Mouse (Mus musculus) brain, adult 10 weeks (tissue): Measurements from ENCODE around the gene Zfp28. TPM values are rescaled to one million over a fixed set of nuclear protein-coding genes. Genes with fewer than 3 reads are reported as not detected.

ENCODE experiments used
- polyA plus RNA-seq: library from polyadenylated mRNA; stranded (reverse); fragments of 350-450 nt; fragmentation: Illumina TruSeq; extraction: RNeasy Lipid Tissue Mini Kit (QIAGEN cat#74804); gene quantifications from one replicate; pipeline ENCODE4 v1.2.3, GENCODE M21; 2015; ENCODE audit warnings: low read depth, low replicate concordance

Gene Zfp28
- polyA plus RNA-seq: 5.9 TPM

GRCm38 (mm10) chr7:6383044-6383455 is at the start of gene Zfp28:
Gene Zfp28, plus strand, starts transcription at chr7:6383295.

GRCm38 (mm10) chr7:6343501-6344071 is 39.5 kb upstream of the Zfp28 start, which contains the start of gene Gm3854:
Gene Gm3854, plus strand, starts transcription at chr7:6343759.

GRCm38 (mm10) chr7:6363047-6363488 is 20.0 kb upstream of the Zfp28 start, which contains the start of gene Zfp78:
Gene Zfp78, plus strand, starts transcription at chr7:6363280.

GRCm38 (mm10) chr7:6397996-6398975 is 15.2 kb downstream of the Zfp28 start, which contains the start of gene Smim17:
Gene Smim17, plus strand, starts transcription at chr7:6398715.

GRCm38 (mm10) chr7:6410043-6410442 is 26.9 kb downstream of the Zfp28 start, which contains the start of gene Gm20715:
Gene Gm20715, plus strand, starts transcription at chr7:6410277.

DNA sequence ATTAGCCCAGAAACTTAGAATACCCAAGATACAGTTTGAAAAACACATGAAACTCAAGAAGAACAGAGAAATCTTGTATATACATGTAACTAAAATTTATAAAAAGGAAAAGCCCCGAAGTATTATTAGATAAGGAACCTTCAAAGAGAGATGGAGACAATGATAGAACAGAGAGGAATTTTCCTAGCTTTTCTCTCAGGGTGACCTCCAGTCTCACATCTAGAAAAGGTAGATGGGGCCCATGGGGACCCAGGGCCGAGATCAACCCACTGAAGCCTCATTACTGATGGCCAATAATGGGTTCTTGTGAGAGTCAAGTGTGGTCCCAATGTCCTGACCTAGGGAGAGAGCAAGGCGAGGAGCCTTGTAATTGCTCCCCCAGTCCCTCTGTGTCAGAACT is 55.3 kb downstream of the Zfp28 start, which contains the start of gene Olfr1344:
Gene Olfr1344, plus strand, starts transcription at position 301 of the 400 bp plus-strand sequence.

Other genes starting within 250 kb of the Zfp28 start
- 26.4 TPM for gene Zfp787, start 227.3 kb upstream of the Zfp28 start, polyA plus RNA-seq
- 38.9 TPM for gene Zfp444, start 211.1 kb upstream of the Zfp28 start, polyA plus RNA-seq
- not detected for gene Galp, start 186.2 kb upstream of the Zfp28 start, polyA plus RNA-seq
- not detected for gene Zscan5b, start 161.0 kb upstream of the Zfp28 start, polyA plus RNA-seq
- gene Epp13, start 130.6 kb upstream of the Zfp28 start, polyA plus RNA-seq: not detected
- gene Zfp667, start 96.7 kb upstream of the Zfp28 start, polyA plus RNA-seq: 10.2 TPM
- 6.4 TPM for gene Zfp583, start 52.0 kb upstream of the Zfp28 start, polyA plus RNA-seq
- 5.1 TPM for gene Gm3854, start 39.5 kb upstream of the Zfp28 start, polyA plus RNA-seq
- gene Zfp78, start 20.0 kb upstream of the Zfp28 start, polyA plus RNA-seq: 4.1 TPM
- gene Smim17, start 15.4 kb downstream of the Zfp28 start, polyA plus RNA-seq: 18.7 TPM
- 0.13 TPM for gene Gm20715, start 27.0 kb downstream of the Zfp28 start, polyA plus RNA-seq
- gene Olfr1344, start 55.4 kb downstream of the Zfp28 start, polyA plus RNA-seq: 1.2 TPM
- gene Olfr1336, start 72.9 kb downstream of the Zfp28 start, polyA plus RNA-seq: not detected
- gene Olfr1346, start 83.8 kb downstream of the Zfp28 start, polyA plus RNA-seq: not detected
- not detected for gene Olfr5, start 103.6 kb downstream of the Zfp28 start, polyA plus RNA-seq
- gene Olfr1347, start 116.5 kb downstream of the Zfp28 start, polyA plus RNA-seq: not detected
- not detected for gene Olfr1348, start 125.5 kb downstream of the Zfp28 start, polyA plus RNA-seq
- gene Olfr1349, start 139.7 kb downstream of the Zfp28 start, polyA plus RNA-seq: not detected
- not detected for gene Olfr1350, start 181.5 kb downstream of the Zfp28 start, polyA plus RNA-seq